Comparison of ENCODE assay signal across 8 mouse cellular contexts in genomic region chr2:168230773-168231470, GRCm38 (mm10). TPM values are rescaled to one million over a fixed set of nuclear protein-coding genes. Genes with fewer than 3 reads are reported as not detected.
DNase-seq lines count a peak whose midpoint lies in the region; ATAC-seq and TF ChIP-seq lines count a peak whose summit lies in the region.

No protein-coding gene starts in this region.

- DNase-seq in embryo, embryonic 10 days (ENCODE audit: low spot score), result peak; percentile 20
- DNase-seq in embryo, embryonic 10.5 days (ENCODE audit: low spot score), result no peak
- peak; percentile 16 for DNase-seq in urinary bladder, postnatal 14 days (ENCODE audit: low spot score)
- no peak for DNase-seq in urinary bladder, postnatal 25 days (ENCODE audit: low spot score)
- DNase-seq in forebrain, postnatal 0 days, result no peak
- DNase-seq in kidney, postnatal 25 days, result peak; percentile 9 to 52
- peak; percentile 57 for DNase-seq in testis, postnatal 10 days (ENCODE audit: low spot score)

- no peaks in the 10 kb centered on the region for H3K9me3 ChIP-seq in forebrain, postnatal 0 days (ENCODE audit: low read length)

- peaks cover 12% of the 10 kb centered on the region for H3K4me1 ChIP-seq in forebrain, postnatal 0 days (ENCODE audit: insufficient read depth)

- H3K36me3 ChIP-seq in forebrain, postnatal 0 days (ENCODE audit: insufficient read depth), result no peaks in the 10 kb centered on the region; the same call in 1 of the 2 replicates

- H3K9ac ChIP-seq in forebrain, postnatal 0 days, result peak overlapping the region; percentile 85

- whole genome bisulfite sequencing in forebrain, postnatal 0 days, result 5% methylated on average over 83 of the region's 105 CpGs

- H3K27me3 ChIP-seq in forebrain, postnatal 0 days (ENCODE audit: insufficient read depth, low read length), result no peaks in the 10 kb centered on the region

- TF ChIP-seq CTCF in forebrain, postnatal 0 days (IDR thresholded peaks at IDR 0.05; ENCODE audit: low read depth), result no peak; the same call in 1 of the 2 replicates

- peak overlapping the region; percentile 96 for H3K27ac ChIP-seq in forebrain, postnatal 0 days (ENCODE audit: low read depth, low read length)

- H3K4me3 ChIP-seq in forebrain, postnatal 0 days (ENCODE audit: low read depth, low read length), result peak overlapping the region; percentile 72

- peak; percentile 62 for ATAC-seq in forebrain, postnatal 0 days
- ATAC-seq in megakaryocyte-erythroid progenitor cell, adult 5-6 weeks (replicated peaks; ENCODE audit: low FRiP score, low TSS enrichment, poor library complexity, severe bottlenecking), result peak; percentile 34

- H3K4me2 ChIP-seq in forebrain, postnatal 0 days (ENCODE audit: low read depth), result peak overlapping the region; percentile 96

RNA-seq across cellular contexts. Expression of gene Mocs3, which starts 0.5 kb away (rescaled TPM):
- 23.1 and 23.6 TPM in 2 replicates for total RNA-seq in forebrain, postnatal 0 days (2014; rRNA removed)
- polyA plus RNA-seq in forebrain, postnatal 0 days (2015; fragmentation: Nextera tagmentation; extraction: Ambion mirVana), result 8.6 and 9.9 TPM in 2 replicates
- total RNA-seq in megakaryocyte-erythroid progenitor cell, adult 5-6 weeks (2014; fragmentation: Nextera tagmentation), result 4.2 and 5.6 TPM in 2 replicates
- 1.9 and 3.8 TPM in 2 replicates for total RNA-seq in megakaryocyte-erythroid progenitor cell, adult 5-6 weeks (2017)

RNA-seq across cellular contexts. Expression of gene Dpm1, which starts 0.5 kb away (rescaled TPM):
- 13.4 and 21.4 TPM in 2 replicates for total RNA-seq in forebrain, postnatal 0 days (2014; rRNA removed)
- polyA plus RNA-seq in forebrain, postnatal 0 days (2015; fragmentation: Nextera tagmentation; extraction: Ambion mirVana), result 94.5 and 112 TPM in 2 replicates
- total RNA-seq in megakaryocyte-erythroid progenitor cell, adult 5-6 weeks (2014; fragmentation: Nextera tagmentation), result 69.5 and 95.9 TPM in 2 replicates
- total RNA-seq in megakaryocyte-erythroid progenitor cell, adult 5-6 weeks (2017), result 30.5 and 40.1 TPM in 2 replicates

RNA-seq across cellular contexts. Expression of gene Gm20716, which starts 0.8 kb away (rescaled TPM):
- total RNA-seq in forebrain, postnatal 0 days (2014; rRNA removed), result 42.9 and 47.9 TPM in 2 replicates
- 9.1 and 16.3 TPM in 2 replicates for polyA plus RNA-seq in forebrain, postnatal 0 days (2015; fragmentation: Nextera tagmentation; extraction: Ambion mirVana)
- 38.5 and 43.2 TPM in 2 replicates for total RNA-seq in megakaryocyte-erythroid progenitor cell, adult 5-6 weeks (2014; fragmentation: Nextera tagmentation)
- total RNA-seq in megakaryocyte-erythroid progenitor cell, adult 5-6 weeks (2017), result 35.4 and 55.3 TPM in 2 replicates

RNA-seq across cellular contexts. Expression of gene Adnp, which starts 24.0 kb away (rescaled TPM):
- total RNA-seq in forebrain, postnatal 0 days (2014; rRNA removed), result 22.0 and 41.8 TPM in 2 replicates
- 9.2 and 15.4 TPM in 2 replicates for polyA plus RNA-seq in forebrain, postnatal 0 days (2015; fragmentation: Nextera tagmentation; extraction: Ambion mirVana)
- 48.1 and 55.1 TPM in 2 replicates for total RNA-seq in megakaryocyte-erythroid progenitor cell, adult 5-6 weeks (2014; fragmentation: Nextera tagmentation)
- total RNA-seq in megakaryocyte-erythroid progenitor cell, adult 5-6 weeks (2017), result 1.1 TPM in 1 of 2 replicates, not detected in the other

RNA-seq across cellular contexts. Expression of gene Kcng1, which starts 50.6 kb away (rescaled TPM):
- total RNA-seq in forebrain, postnatal 0 days (2014; rRNA removed), result 2.0 and 2.6 TPM in 2 replicates
- 6.6 and 8.2 TPM in 2 replicates for polyA plus RNA-seq in forebrain, postnatal 0 days (2015; fragmentation: Nextera tagmentation; extraction: Ambion mirVana)
- not detected in 2 replicates for total RNA-seq in megakaryocyte-erythroid progenitor cell, adult 5-6 weeks (2014; fragmentation: Nextera tagmentation)
- total RNA-seq in megakaryocyte-erythroid progenitor cell, adult 5-6 weeks (2017), result 0.05 TPM in 1 of 2 replicates, not detected in the other

Comparison
In these comparisons a context has a peak if more than half of its experiments do, and no peak if none do; other contexts are left out.
1. DNase-seq: peak in embryo, embryonic 10 days (single experiment), urinary bladder, postnatal 14 days (single experiment), kidney, postnatal 25 days (2 of 2) and testis, postnatal 10 days (single experiment); none in embryo, embryonic 10.5 days (single experiment), urinary bladder, postnatal 25 days (single experiment) and forebrain, postnatal 0 days (single experiment).